Mouse (Mus musculus): Measurements from ENCODE around the gene 2810408A11Rik.

Gene 2810408A11Rik

GRCm38 (mm10) chr11:69849128-69849527, 51.7 kb downstream of the 2810408A11Rik start:
- 74% methylated on average over 9 of the region's 9 CpGs for WGBS

GRCm38 (mm10) chr11:69848021-69848420, 52.8 kb downstream of the 2810408A11Rik start:
- WGBS: 93% methylated on average over 6 of the region's 6 CpGs
